Mouse (Mus musculus): ENCODE data around the gene Hoxb9.

Hoxb9 gene

DNA sequence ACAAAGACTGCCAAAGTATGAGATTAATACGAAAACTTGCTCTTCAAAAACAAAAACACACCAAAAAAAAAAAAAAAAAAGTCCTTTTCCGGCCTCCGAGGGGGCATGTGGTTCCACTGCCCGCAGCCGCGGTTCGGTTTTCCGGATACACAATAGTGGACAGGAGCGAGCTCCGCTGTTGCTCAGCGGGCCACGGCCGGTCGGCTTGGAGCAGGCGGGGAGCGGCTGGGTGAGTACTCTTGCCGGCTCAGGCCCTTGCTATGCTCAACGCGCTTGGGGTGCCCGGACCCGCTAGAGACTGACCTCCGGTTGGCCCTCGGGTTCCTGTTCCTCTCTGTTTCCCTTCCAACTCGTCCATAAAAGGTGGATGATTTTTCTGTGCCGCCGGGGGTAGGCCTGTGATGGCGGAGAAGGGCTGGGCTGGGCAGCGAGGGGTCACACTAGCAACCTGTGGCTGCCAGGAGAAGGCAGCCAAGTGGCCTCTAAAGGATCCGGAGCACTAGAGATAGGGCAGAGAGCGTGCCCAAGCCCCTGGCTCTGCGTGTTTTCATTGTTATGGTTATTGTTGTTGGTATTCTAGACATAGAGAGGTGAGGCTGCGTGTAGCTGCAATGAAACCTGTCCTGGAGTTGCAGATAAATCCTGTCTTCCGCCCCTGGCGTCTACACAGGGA is 43.5 kb downstream of the Hoxb9 start:
- no peak for DNase-seq

DNA sequence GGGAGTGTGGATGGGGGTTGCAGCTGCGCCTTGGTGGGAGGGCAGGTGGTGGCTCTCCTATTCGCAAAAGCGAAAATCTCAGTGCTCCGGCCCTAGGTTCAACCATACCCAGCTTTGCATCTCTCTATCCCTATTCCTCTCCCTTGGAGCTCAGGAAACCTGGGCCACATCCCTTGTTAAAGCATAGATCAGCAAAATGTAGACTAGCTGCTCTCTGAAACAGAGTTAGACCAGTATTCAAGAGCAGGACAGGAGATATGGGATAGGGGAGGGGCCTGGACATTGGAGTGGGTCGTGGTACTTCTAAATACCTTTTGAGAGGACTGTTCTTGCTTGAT is 44.1 kb downstream of the Hoxb9 start:
- DNase-seq = no peak

GRCm38 (mm10) chr11:96316696-96317607 is 45.7 kb downstream of the Hoxb9 start:
- no peak for DNase-seq

GRCm38 (mm10) chr11:96317608-96318367 is 46.5 kb downstream of the Hoxb9 start, which contains the start of gene Hoxb4:
Gene Hoxb4 (plus strand): TSS chr11:96318267.
- DNase-seq = no peak

DNA sequence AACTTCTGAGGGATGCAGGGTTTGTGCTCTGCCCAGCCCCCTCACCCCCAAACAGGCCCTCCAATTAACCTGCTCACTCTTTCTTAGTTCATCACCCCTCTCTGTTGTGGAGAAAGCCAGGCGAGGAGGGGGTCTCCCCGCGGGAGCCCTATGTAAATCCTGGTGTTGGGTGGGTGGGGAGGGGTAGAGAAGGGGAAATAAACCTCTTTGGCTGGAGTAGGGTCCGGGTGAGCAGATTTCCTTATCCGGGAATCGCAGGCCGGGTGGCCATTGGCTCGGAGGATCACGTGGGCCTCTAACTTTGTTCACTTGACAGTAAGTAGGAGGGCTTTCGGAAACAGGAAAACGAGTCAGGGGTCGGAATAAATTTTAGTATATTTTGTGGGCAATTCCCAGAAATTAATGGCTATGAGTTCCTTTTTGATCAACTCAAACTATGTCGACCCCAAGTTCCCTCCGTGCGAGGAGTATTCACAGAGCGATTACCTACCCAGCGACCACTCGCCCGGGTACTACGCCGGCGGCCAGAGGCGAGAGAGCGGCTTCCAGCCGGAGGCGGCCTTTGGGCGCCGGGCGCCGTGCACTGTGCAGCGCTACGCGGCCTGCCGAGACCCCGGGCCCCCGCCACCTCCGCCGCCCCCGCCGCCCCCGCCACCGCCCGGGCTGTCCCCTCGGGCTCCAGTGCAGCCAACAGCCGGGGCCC is 47.3 kb downstream of the Hoxb9 start:
- DNase-seq = peak; percentile 54

GRCm38 (mm10) chr11:96319071-96319902 is 48.0 kb downstream of the Hoxb9 start:
- DNase-seq = no peak

DNA sequence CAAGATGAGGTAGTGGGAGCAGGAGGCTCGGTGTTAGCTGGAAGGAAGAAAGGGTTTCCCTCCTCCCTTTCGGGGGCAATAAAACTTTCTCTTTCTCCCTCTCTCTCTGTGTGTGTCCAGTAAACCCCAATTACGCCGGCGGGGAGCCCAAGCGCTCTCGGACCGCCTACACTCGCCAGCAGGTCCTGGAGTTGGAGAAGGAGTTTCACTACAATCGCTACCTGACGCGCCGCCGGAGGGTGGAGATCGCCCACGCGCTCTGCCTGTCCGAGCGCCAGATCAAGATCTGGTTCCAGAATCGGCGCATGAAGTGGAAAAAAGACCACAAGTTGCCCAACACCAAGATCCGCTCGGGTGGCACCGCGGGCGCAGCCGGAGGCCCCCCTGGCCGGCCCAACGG is 48.7 kb downstream of the Hoxb9 start:
- DNase-seq = no peak

- no peak for DNase-seq
Observed at GRCm38 (mm10) chr11:96320688-96321087, 49.4 kb downstream of the Hoxb9 start.

- DNase-seq = no peak
Observed at GRCm38 (mm10) chr11:96321846-96322245, 50.6 kb downstream of the Hoxb9 start.

DNA sequence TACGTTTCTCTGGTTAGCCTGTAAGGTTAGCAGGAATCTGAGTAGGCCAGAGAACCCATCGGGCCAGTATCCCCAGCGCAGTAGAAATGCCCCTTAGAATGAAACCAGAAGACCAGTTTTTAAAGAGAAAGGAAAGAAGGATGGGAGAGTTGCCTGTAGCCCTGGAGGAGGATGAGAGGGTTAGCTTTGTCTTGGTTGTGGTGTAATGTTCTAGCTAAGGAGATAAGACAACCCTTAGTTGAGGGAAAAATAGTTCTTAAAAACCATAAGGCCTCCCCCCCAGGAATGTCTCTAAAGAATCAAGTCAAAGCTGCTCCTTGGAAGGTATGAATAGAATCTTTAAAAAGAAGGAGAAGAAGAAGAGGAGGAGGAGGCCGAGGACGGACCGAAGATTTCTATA is 51.5 kb downstream of the Hoxb9 start:
- DNase-seq = no peak

- no peak for DNase-seq
Observed at GRCm38 (mm10) chr11:96323154-96323553, 51.9 kb downstream of the Hoxb9 start, which contains the start of gene Hoxb3. Gene Hoxb3 (plus strand): TSS chr11:96323326.

- DNase-seq = no peak
Observed at GRCm38 (mm10) chr11:96324125-96324524, 52.9 kb downstream of the Hoxb9 start.

- DNase-seq = no peak
Observed at GRCm38 (mm10) chr11:96324965-96325364, 53.7 kb downstream of the Hoxb9 start.

GRCm38 (mm10) chr11:96325747-96326212 is 54.5 kb downstream of the Hoxb9 start:
- no peak for DNase-seq

Measured in thymus, postnatal 25 days (tissue).